Mouse (Mus musculus) thymus, adult 2 months (tissue): ENCODE measurements around the gene Hexa.

Source experiments
- CTCF ChIP-seq: fragments of 200-500 bp; IDR thresholded peaks from 2 replicates; pipeline ENCODE4 v1.5.1; 2012; ENCODE audit warnings: mild to moderate bottlenecking, control low read depth, low read length, moderate library complexity, borderline replicate concordance; ENCODE audit not compliant: control insufficient read depth, poor library complexity, insufficient read depth; ENCODE audit errors: extremely low read depth
- POLR2A ChIP-seq: fragments of 200-500 bp; IDR thresholded peaks from 2 replicates; pipeline ENCODE4 v1.6.1; 2012; ENCODE audit warnings: mild to moderate bottlenecking, low read length, control low read depth, moderate library complexity; ENCODE audit not compliant: control insufficient read depth, poor library complexity, insufficient read depth; ENCODE audit errors: extremely low read depth

DNA sequence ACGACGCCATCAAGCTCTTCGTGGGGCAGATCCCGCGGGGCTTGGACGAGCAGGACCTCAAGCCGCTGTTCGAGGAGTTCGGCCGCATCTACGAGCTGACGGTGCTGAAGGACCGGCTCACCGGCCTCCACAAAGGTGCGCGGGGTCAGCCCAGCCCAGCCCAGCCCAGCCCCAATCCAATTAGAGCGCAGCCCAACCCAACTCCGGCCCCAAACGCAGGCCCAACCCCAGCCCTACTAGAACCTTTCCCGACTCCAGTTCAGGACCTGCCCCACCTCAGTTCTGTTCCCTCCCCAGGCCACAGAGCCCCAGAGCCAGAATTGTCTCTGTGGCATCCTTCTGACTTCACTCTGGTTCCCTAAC is 39.1 kb downstream of the Hexa start:
- no peak for TF ChIP-seq POLR2A
- no peak for TF ChIP-seq CTCF
